Mouse (Mus musculus) neural tube, embryonic 14.5 days (tissue): ENCODE data around the gene Ggnbp2. TPM values are rescaled to one million over a fixed set of nuclear protein-coding genes. Genes with fewer than 3 reads are reported as not detected.
"Not testable (repeated sequence)": the region's sequence is repeated elsewhere in the genome, so short reads cannot be mapped to it uniquely, and the experiment has no call there.

Experiments used
- ATAC-seq: fragments of 200-750 bp; cut with Nextera tagmentation; 2 replicates; pipeline ENCODE4 v1.8.0; 2017; ENCODE audit warnings: low read depth, mild to moderate bottlenecking, moderate TSS enrichment, moderate library complexity
- H3K27ac ChIP-seq: fragments of 300-500 bp; sonication (generic); 2 replicates; pipeline ENCODE4 v1.5.1; 2014; ENCODE audit warnings: low read depth, mild to moderate bottlenecking, control low read depth, low read length, moderate library complexity, mixed read lengths
- H3K27me3 ChIP-seq: fragments of 300-500 bp; sonication (generic); 2 replicates; pipeline ENCODE4 v1.6.1; 2014; ENCODE audit warnings: low read length; ENCODE audit not compliant: control insufficient read depth, insufficient read depth
- H3K36me3 ChIP-seq: fragments of 300-500 bp; sonication (generic); 2 replicates; pipeline ENCODE4 v1.6.1; 2014; ENCODE audit warnings: low read length, mixed read lengths; ENCODE audit not compliant: control insufficient read depth, insufficient read depth
- H3K4me1 ChIP-seq: fragments of 300-500 bp; sonication (generic); 2 replicates; pipeline ENCODE4 v1.6.1; 2014; ENCODE audit warnings: low read length; ENCODE audit not compliant: control insufficient read depth, insufficient read depth
- H3K4me2 ChIP-seq: fragments of 300-500 bp; sonication (generic); 2 replicates; pipeline ENCODE4 v1.6.1; 2014; ENCODE audit warnings: mild to moderate bottlenecking, low read depth, low read length, control low read depth
- H3K4me3 ChIP-seq: fragments of 300-500 bp; sonication (generic); 2 replicates; pipeline ENCODE4 v1.5.1; 2014; ENCODE audit warnings: low read depth, low read length, control low read depth, mixed read lengths
- H3K9ac ChIP-seq: fragments of 300-500 bp; sonication (generic); replicated peaks from 2 replicates; pipeline ENCODE4 v1.6.1; 2014; ENCODE audit warnings: low read depth, mild to moderate bottlenecking, control low read depth, low read length, mixed read lengths
- H3K9me3 ChIP-seq: fragments of 300-500 bp; sonication (generic); 2 replicates; pipeline ENCODE4 v1.6.1; 2016; ENCODE audit warnings: low read length; ENCODE audit not compliant: control insufficient read depth
- WGBS: fragments of 180-500 bp; shearing (Covaris S2); extraction: QIAGEN DNeasy Blood & Tissue Kit; methylation state at CpG from one replicate; pipeline ENCODE4 v1.1.7; 2014; 5-methylcytosine and 5-hydroxymethylcytosine counted together
- polyA plus RNA-seq: library from polyadenylated mRNA; unstranded; fragments of >200 nt; fragmentation: Nextera tagmentation; extraction: Ambion mirVana; gene quantifications from 2 replicates; pipeline ENCODE4 v1.2.1, GENCODE M21; 2014

The Ggnbp2 gene
- polyA plus RNA-seq, 1 experiment from 2014 or later, result 74.7 TPM

DNA sequence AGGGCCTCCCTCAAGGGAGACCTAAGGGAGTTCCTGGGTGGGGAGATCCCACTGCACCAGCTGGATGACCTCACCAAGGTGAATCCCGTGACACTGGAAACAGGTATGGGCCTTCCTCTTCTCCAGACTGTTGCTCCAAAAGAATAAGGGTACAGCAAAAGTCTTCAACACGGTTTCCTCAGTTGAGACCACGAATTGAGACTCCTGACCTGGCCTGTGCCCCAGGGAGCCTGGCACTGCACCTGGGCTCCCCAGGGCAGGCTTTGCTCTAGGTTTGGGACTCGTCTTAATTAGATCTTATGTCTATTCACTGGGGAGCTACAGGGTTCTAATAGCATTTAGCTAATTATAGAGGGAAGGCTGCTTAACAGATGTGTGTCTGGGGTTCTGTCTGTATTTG lies 14.6 kb upstream of the Ggnbp2 start:
- Histone ChIP-seq H3K4me2 (no peak overlapping the region), H3K9ac (no peak overlapping the region), H3K9me3 (no peaks in the 10 kb centered on the region), H3K4me1 (peaks cover 7% of the 10 kb centered on the region), H3K27me3 (no peaks in the 10 kb centered on the region), H3K36me3 (peaks cover 17% of the 10 kb centered on the region), H3K4me3 (no peak overlapping the region), H3K27ac (no peak overlapping the region)
- WGBS, result 86% methylated on average over 4 of the region's 4 CpGs
- ATAC-seq, result no peak

DNA sequence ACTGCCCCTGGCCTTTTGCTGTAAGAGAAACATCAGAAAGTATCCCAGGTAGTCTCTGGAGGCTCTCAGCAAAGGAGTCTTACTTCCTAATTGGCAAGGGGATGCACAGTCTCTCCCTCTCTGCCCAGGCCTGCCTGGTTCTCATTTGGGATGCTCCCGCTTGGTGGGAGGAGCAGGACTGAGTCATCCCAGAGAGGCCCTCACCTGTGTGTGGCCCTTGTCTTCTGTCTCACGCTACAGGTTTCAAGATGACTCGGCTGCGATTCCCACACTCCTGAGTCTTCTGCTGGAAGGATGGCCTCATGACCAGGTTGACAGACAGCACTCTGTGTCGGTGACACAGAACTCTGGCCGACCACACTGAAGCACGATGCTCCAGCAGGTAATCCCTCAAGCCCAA lies 11.7 kb upstream of the Ggnbp2 start:
- Histone ChIP-seq H3K27ac (no peak overlapping the region), H3K4me3 (no peak overlapping the region), H3K9ac (no peak overlapping the region), H3K36me3 (peaks cover 17% of the 10 kb centered on the region), H3K9me3 (no peaks in the 10 kb centered on the region), H3K27me3 (no peaks in the 10 kb centered on the region), H3K4me2 (no peak overlapping the region), H3K4me1 (peaks cover 13% of the 10 kb centered on the region)
- no peak for ATAC-seq
- 95% methylated on average over 7 of the region's 7 CpGs for WGBS

DNA sequence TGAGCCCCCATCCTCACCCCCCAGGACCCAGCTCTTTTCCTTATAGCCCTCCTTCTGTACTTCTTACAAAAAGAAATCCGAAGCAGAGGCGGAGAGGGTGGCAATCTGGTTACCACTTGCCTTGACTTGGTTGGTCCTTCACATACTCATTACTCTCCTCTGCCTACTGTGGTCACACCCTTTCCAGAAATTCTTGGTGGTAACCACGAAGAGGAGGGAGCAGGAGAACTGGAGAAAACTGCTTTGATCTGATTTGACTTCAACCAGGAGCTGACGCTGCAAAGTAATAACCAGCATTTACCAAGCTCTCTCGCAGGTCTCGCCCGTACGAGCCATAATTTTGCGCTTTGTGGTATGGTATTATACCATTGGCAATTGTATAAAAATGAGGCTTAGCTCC lies 10.4 kb upstream of the Ggnbp2 start:
- peak overlapping the region; percentile 85 for H3K4me2 ChIP-seq
- H3K4me1 ChIP-seq, result peaks cover 13% of the 10 kb centered on the region
- peak overlapping the region; percentile 93 for H3K4me3 ChIP-seq
- no peak for ATAC-seq
- H3K36me3 ChIP-seq, result peaks cover 13% of the 10 kb centered on the region
- 55% methylated on average over 9 of the region's 9 CpGs for WGBS
- H3K27ac ChIP-seq, result peak overlapping the region; percentile 78
- H3K9ac ChIP-seq, result peak overlapping the region; percentile 77
- H3K9me3 ChIP-seq, result no peaks in the 10 kb centered on the region
- no peaks in the 10 kb centered on the region for H3K27me3 ChIP-seq

DNA sequence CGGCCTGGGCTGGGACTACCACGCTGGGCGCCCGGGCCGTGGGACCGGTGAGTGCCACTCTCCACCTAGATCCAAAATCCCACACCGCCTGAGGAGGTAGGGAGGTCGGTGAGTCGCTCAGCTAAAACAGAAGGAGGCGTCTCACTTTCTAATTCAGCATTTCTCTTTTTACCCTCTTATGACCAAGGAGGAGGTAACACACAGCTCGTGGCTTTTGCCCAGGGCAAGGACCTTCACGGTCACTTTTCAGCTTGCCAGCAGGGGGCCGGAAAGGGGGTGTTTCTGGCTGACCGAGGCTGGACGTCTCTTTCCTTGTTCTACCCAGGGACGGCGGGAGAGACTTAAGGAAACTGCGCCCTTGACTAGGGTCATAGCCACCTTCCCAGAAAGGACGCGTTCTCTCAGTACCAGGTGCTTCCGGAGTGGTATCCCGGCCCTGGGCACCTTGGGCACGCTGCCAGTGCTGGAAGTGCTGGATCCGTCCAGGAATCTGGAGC lies 9.9 kb upstream of the Ggnbp2 start:
- peak overlapping the region; percentile 93 for H3K4me3 ChIP-seq
- H3K36me3 ChIP-seq, result peaks cover 11% of the 10 kb centered on the region
- H3K4me2 ChIP-seq, result peak overlapping the region; percentile 85
- H3K27ac ChIP-seq, result peak overlapping the region; percentile 78
- no peaks in the 10 kb centered on the region for H3K9me3 ChIP-seq
- no peaks in the 10 kb centered on the region for H3K27me3 ChIP-seq
- 0% methylated on average over 24 of the region's 24 CpGs for WGBS
- H3K4me1 ChIP-seq, result peaks cover 13% of the 10 kb centered on the region
- peak; percentile 35; the same call in 1 of the 2 replicates for ATAC-seq
- peak overlapping the region; percentile 77 for H3K9ac ChIP-seq

DNA sequence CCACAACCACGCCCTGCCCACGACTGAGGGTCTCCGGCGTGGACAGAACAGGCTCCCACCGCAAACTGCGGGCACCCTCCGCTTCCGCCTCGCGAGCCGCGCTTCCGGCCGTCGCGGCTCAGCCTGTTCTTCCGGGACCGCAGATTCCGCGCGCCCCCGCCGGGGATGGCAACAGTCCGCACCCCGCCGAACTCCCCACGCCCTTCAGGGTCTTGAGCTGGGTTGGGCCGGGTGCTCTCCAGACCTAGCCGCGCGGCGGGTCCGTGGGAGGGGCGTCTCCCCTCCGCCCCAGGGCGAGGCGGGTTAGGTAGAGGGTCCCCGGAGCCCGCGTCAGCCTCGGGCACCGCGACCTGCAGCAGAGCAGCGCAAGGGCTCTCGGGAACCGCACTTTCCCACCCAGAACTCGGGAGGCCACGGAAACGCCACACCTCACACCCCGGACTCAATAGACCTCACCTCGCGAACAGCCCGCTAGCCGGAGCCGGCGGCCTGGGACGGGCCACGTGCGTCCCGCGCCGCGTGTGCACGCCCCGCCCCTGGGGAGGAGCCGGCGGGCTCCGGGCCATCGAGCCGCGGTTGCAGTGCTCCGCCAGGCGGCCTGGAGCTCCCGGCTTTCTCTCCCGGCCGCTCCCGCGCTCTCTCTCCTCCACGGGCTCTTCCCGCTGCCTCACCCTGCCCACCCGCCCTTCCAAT lies 9.3 kb upstream of the Ggnbp2 start, which contains the start of the genes Myo19 and Pigw:
Gene Myo19 (plus strand): TSS at position 377 of the 693 bp plus-strand sequence.
Gene Pigw (minus strand): TSS at position 514 of the 693 bp plus-strand sequence.
- Histone ChIP-seq H3K4me1 (peaks cover 13% of the 10 kb centered on the region), H3K27ac (peak within 1 kb of the TSS; percentile 78), H3K9ac (peak within 1 kb of the TSS; percentile 77), H3K4me2 (peak within 1 kb of the TSS; percentile 85), H3K36me3 (peaks cover 5% of the 10 kb centered on the region; the same call in 1 of the 2 replicates), H3K4me3 (peak within 1 kb of the TSS; percentile 93), H3K27me3 (no peaks in the 10 kb centered on the region), H3K9me3 (no peaks in the 10 kb centered on the region)
- WGBS, result under 1% methylated on average over 79 of the region's 81 CpGs
- ATAC-seq, result peak; percentile 96

DNA sequence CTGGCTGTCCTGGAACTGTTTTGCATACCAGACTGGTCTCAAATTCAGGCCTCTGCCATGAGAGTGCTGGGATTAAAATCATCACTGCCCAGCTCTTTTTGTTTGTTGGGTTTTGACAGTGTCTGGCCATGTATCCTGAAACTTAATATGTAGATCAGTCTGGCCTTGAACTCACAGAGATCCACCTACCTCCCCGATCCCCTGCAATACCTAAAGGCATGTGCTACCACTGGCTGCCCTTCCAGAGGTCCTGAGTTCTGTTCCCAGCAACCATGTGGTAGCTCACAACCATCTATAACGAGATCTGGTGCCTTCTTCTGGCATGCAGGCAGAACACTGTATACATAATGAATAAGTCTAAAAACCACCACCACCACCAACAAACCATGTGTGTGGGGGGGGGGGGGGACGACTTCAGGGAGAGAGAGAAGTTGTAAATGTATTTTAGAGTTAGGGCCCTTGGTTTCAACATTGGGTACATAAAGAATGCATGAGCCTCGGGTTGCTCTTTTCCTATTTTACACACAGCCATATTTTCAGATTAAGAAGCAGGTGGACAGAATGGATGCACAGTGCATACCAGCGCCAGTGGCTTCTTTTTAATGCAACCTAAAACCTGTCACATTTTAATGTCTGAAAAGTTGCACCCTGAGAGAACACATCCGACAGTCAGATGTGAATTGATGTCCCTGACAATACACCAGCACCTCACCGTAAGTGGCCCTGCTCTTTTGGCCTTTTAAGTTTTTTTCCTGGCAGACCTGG lies 8.6 kb upstream of the Ggnbp2 start:
- peaks cover 5% of the 10 kb centered on the region; the same call in 1 of the 2 replicates for H3K36me3 ChIP-seq
- H3K4me3 ChIP-seq, result peak overlapping the region; percentile 93
- no peaks in the 10 kb centered on the region for H3K9me3 ChIP-seq
- peak overlapping the region; percentile 77 for H3K9ac ChIP-seq
- peaks cover 13% of the 10 kb centered on the region for H3K4me1 ChIP-seq
- H3K4me2 ChIP-seq, result peak overlapping the region; percentile 85
- WGBS, result 23% methylated on average over 7 of the region's 7 CpGs
- no peak for ATAC-seq
- H3K27ac ChIP-seq, result peak overlapping the region; percentile 78; the same call in 1 of the 2 replicates
- no peaks in the 10 kb centered on the region for H3K27me3 ChIP-seq

DNA sequence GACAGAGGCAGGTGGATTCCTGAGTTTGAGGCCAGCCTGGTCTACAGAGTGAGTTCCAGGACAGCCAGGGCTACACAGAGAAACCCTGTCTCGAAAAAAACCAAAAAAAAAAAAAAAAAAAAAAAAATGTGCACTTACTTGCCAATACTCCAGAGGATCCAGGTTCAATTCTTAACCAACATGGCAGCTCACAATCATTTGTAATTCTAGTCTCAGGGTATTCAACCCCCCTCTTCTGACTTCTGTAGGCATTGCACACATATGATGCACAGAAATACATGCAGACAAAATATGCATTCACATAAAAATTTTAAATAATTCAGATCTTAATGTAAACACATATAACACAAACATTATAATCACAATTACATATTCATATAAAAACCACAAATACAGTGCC lies 5.4 kb upstream of the Ggnbp2 start:
- not testable (repeated sequence) for ATAC-seq, H3K9ac ChIP-seq, H3K36me3 ChIP-seq, H3K9me3 ChIP-seq, H3K27me3 ChIP-seq, H3K4me3 ChIP-seq, H3K4me2 ChIP-seq, H3K27ac ChIP-seq
- H3K4me1 ChIP-seq, result peaks cover 14% of the 10 kb centered on the region
- WGBS, result no CpG with 5 or more reads among the region's 1 CpGs

DNA sequence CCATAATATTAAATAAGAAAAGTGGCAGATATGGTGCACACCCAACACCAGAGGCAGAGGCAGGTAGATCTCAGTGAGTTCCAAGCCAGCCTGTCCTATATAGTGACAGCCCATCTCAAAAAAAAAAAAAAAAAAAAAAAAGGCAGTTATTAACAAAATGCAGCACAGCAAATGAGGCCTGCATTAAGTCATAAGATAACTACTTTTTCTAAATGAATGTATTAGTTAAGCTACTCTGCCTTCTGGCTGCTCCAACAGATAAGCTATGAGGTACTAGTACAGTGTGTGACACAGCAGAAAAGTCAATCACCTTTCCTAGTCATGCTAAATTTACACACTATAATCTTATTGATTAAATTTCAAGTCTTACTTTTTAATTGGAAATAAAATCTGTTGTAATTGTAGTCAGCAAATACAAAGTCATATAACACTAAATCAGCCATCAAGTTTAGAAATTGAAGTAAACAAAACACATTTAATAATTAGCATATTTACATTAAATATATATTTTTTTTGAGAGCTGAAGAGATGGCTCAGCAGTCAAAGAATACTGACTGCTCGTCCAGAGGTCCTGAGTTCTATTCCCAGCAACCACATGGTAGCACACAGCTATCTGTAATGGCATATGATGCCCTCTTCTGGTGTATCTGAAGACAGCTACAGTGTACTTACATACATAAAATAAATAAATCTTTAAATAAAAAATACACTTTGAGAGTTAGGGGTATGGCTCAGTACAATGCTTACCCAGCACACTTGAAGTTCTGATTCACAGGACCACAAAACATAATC lies 2.6 kb upstream of the Ggnbp2 start:
- Histone ChIP-seq H3K4me2 (no peak overlapping the region), H3K27me3 (no peaks in the 10 kb centered on the region), H3K9ac (no peak overlapping the region), H3K9me3 (no peaks in the 10 kb centered on the region), H3K4me1 (peaks cover 11% of the 10 kb centered on the region), H3K27ac (no peak overlapping the region), H3K36me3 (no peaks in the 10 kb centered on the region), H3K4me3 (no peak overlapping the region)
- 77% methylated on average over 1 of the region's 1 CpGs for WGBS
- ATAC-seq, result no peak
